Mouse (Mus musculus): ENCODE measurements around the gene Clcnka. TPM values are rescaled to one million over a fixed set of nuclear protein-coding genes. Genes with fewer than 3 reads are reported as not detected.

Clcnka gene
- 0.04 TPM in 1 of 2 replicates, not detected in the other for polyA plus RNA-seq (2012; rRNA removed)

- Histone ChIP-seq H3K27ac (ENCODE audit: insufficient read depth, low read depth, low read length) (no peak within 1 kb of the TSS), H3K4me1 (ENCODE audit: control insufficient read depth, insufficient read depth, insufficient read length, low read length) (no peaks in the 10 kb centered on the region; the same call in 1 of the 2 replicates), H3K36me3 (ENCODE audit: control insufficient read depth, insufficient read depth, low read length) (no peaks in the 10 kb centered on the region), H3K4me3 (ENCODE audit: low read depth, low read length) (no peak within 1 kb of the TSS), H3K27me3 (ENCODE audit: control insufficient read depth, insufficient read depth, low read length) (no peaks in the 10 kb centered on the region)
- WGBS: 40% methylated on average over 12 of the region's 12 CpGs
- no peak for TF ChIP-seq CTCF (IDR thresholded peaks at IDR 0.05; ENCODE audit: extremely low read depth, insufficient read length, insufficient replicate concordance, low read depth, low read length)
- no peak for TF ChIP-seq POLR2A (IDR thresholded peaks at IDR 0.05; ENCODE audit: low read depth, low read length)
Observed at GRCm38 (mm10) chr4:141398545-141398944, at the start of gene Clcnka. Clcnka (minus strand) TSS chr4:141398724.

GRCm38 (mm10) chr4:141446211-141446610 is 47.7 kb upstream of the Clcnka start:
- Histone ChIP-seq H3K36me3 (ENCODE audit: control insufficient read depth, insufficient read depth, low read length) (peaks cover 11% of the 10 kb centered on the region), H3K4me3 (ENCODE audit: low read depth, low read length) (no peak overlapping the region), H3K27me3 (ENCODE audit: control insufficient read depth, insufficient read depth, low read length) (no peaks in the 10 kb centered on the region), H3K4me1 (ENCODE audit: control insufficient read depth, insufficient read depth, insufficient read length, low read length) (peaks cover 5% of the 10 kb centered on the region; the same call in 1 of the 2 replicates), H3K27ac (ENCODE audit: insufficient read depth, low read depth, low read length) (no peak overlapping the region)
- TF ChIP-seq CTCF (IDR thresholded peaks at IDR 0.05; ENCODE audit: extremely low read depth, insufficient read length, insufficient replicate concordance, low read depth, low read length): no peak
- no peak for TF ChIP-seq POLR2A (IDR thresholded peaks at IDR 0.05; ENCODE audit: low read depth, low read length)
- WGBS: 62% methylated on average over 7 of the region's 7 CpGs

GRCm38 (mm10) chr4:141445328-141445720 is 46.8 kb upstream of the Clcnka start:
- TF ChIP-seq CTCF (IDR thresholded peaks at IDR 0.05; ENCODE audit: extremely low read depth, insufficient read length, insufficient replicate concordance, low read depth, low read length) (no peak), POLR2A (IDR thresholded peaks at IDR 0.05; ENCODE audit: low read depth, low read length) (no peak)
- Histone ChIP-seq H3K27ac (ENCODE audit: insufficient read depth, low read depth, low read length) (no peak overlapping the region), H3K36me3 (ENCODE audit: control insufficient read depth, insufficient read depth, low read length) (peaks cover 11% of the 10 kb centered on the region), H3K4me1 (ENCODE audit: control insufficient read depth, insufficient read depth, insufficient read length, low read length) (peaks cover 9% of the 10 kb centered on the region; the same call in 1 of the 2 replicates), H3K4me3 (ENCODE audit: low read depth, low read length) (peak overlapping the region; percentile 93), H3K27me3 (ENCODE audit: control insufficient read depth, insufficient read depth, low read length) (no peaks in the 10 kb centered on the region)
- WGBS: 10% methylated on average over 14 of the region's 14 CpGs

GRCm38 (mm10) chr4:141444451-141445327 is 46.2 kb upstream of the Clcnka start, which contains the start of gene Zbtb17:
Zbtb17 (plus strand) TSS chr4:141444654.
- peaks cover 9% of the 10 kb centered on the region; the same call in 1 of the 2 replicates for H3K4me1 ChIP-seq (ENCODE audit: control insufficient read depth, insufficient read depth, insufficient read length, low read length)
- peaks cover 9% of the 10 kb centered on the region for H3K36me3 ChIP-seq (ENCODE audit: control insufficient read depth, insufficient read depth, low read length)
- peak within 1 kb of the TSS; percentile 29; the same call in 1 of the 2 replicates for H3K27ac ChIP-seq (ENCODE audit: insufficient read depth, low read depth, low read length)
- H3K27me3 ChIP-seq (ENCODE audit: control insufficient read depth, insufficient read depth, low read length): no peaks in the 10 kb centered on the region
- 1% methylated on average over 92 of the region's 102 CpGs for WGBS
- TF ChIP-seq POLR2A (IDR thresholded peaks at IDR 0.05; ENCODE audit: low read depth, low read length) (no peak; the same call in none of the 2 replicates), CTCF (IDR thresholded peaks at IDR 0.05; ENCODE audit: extremely low read depth, insufficient read length, insufficient replicate concordance, low read depth, low read length) (no peak)
- peak within 1 kb of the TSS; percentile 93 for H3K4me3 ChIP-seq (ENCODE audit: low read depth, low read length)

GRCm38 (mm10) chr4:141443641-141444429 is 45.3 kb upstream of the Clcnka start:
- peaks cover 9% of the 10 kb centered on the region; the same call in 1 of the 2 replicates for H3K4me1 ChIP-seq (ENCODE audit: control insufficient read depth, insufficient read depth, insufficient read length, low read length)
- TF ChIP-seq POLR2A (IDR thresholded peaks at IDR 0.05; ENCODE audit: low read depth, low read length): no peak
- no peak for TF ChIP-seq CTCF (IDR thresholded peaks at IDR 0.05; ENCODE audit: extremely low read depth, insufficient read length, insufficient replicate concordance, low read depth, low read length)
- peaks cover 8% of the 10 kb centered on the region for H3K36me3 ChIP-seq (ENCODE audit: control insufficient read depth, insufficient read depth, low read length)
- 32% methylated on average over 11 of the region's 11 CpGs for WGBS
- no peaks in the 10 kb centered on the region for H3K27me3 ChIP-seq (ENCODE audit: control insufficient read depth, insufficient read depth, low read length)
- H3K4me3 ChIP-seq (ENCODE audit: low read depth, low read length): peak overlapping the region; percentile 93
- H3K27ac ChIP-seq (ENCODE audit: insufficient read depth, low read depth, low read length): peak overlapping the region; percentile 29; the same call in 1 of the 2 replicates

- H3K4me3 ChIP-seq (ENCODE audit: low read depth, low read length): no peak overlapping the region
- H3K4me1 ChIP-seq (ENCODE audit: control insufficient read depth, insufficient read depth, insufficient read length, low read length): peaks cover 9% of the 10 kb centered on the region; the same call in 1 of the 2 replicates
- H3K36me3 ChIP-seq (ENCODE audit: control insufficient read depth, insufficient read depth, low read length): no peaks in the 10 kb centered on the region
- no peaks in the 10 kb centered on the region for H3K27me3 ChIP-seq (ENCODE audit: control insufficient read depth, insufficient read depth, low read length)
- H3K27ac ChIP-seq (ENCODE audit: insufficient read depth, low read depth, low read length): no peak overlapping the region
- TF ChIP-seq CTCF (IDR thresholded peaks at IDR 0.05; ENCODE audit: extremely low read depth, insufficient read length, insufficient replicate concordance, low read depth, low read length): no peak
- TF ChIP-seq POLR2A (IDR thresholded peaks at IDR 0.05; ENCODE audit: low read depth, low read length): no peak
Observed at GRCm38 (mm10) chr4:141440877-141441276, 42.4 kb upstream of the Clcnka start.
